Mouse (Mus musculus): ENCODE measurements at regions not wholly inside any gene's neighbourhood (a gene's known extent, or its start where the extent isn't known, plus 50 kb on each side); places are given as distances from the start of the nearest gene placed in this dataset.

- DNase-seq (ENCODE audit: low read depth) = no peak
Observed at GRCm38 (mm10) chr5:119487184-119487583, 183.3 kb upstream of the Tbx3 start.

- DNase-seq (ENCODE audit: low read depth) = no peak
Observed at GRCm38 (mm10) chr5:119497501-119497900, 173.0 kb upstream of the Tbx3 start.

GRCm38 (mm10) chr5:119498431-119498830 lies 172.0 kb upstream of the Tbx3 start:
- no peak for DNase-seq (ENCODE audit: low read depth)

GRCm38 (mm10) chr5:119507709-119508108 lies 162.8 kb upstream of the Tbx3 start:
- DNase-seq (ENCODE audit: low read depth) = no peak

GRCm38 (mm10) chr5:119518506-119519252 lies 151.8 kb upstream of the Tbx3 start:
- DNase-seq (ENCODE audit: low read depth) = no peak

GRCm38 (mm10) chr5:119524171-119524570 lies 146.3 kb upstream of the Tbx3 start:
- no peak for DNase-seq (ENCODE audit: low read depth)

GRCm38 (mm10) chr5:119525960-119526359 lies 144.5 kb upstream of the Tbx3 start:
- no peak for DNase-seq (ENCODE audit: low read depth)

GRCm38 (mm10) chr5:119530009-119530408 lies 140.5 kb upstream of the Tbx3 start:
- no peak for DNase-seq (ENCODE audit: low read depth)

GRCm38 (mm10) chr5:119534946-119535345 lies 135.5 kb upstream of the Tbx3 start:
- DNase-seq (ENCODE audit: low read depth) = no peak

- DNase-seq (ENCODE audit: low read depth) = no peak
Observed at GRCm38 (mm10) chr5:119542836-119543235, 127.6 kb upstream of the Tbx3 start.

GRCm38 (mm10) chr5:119543716-119544115 lies 126.8 kb upstream of the Tbx3 start:
- no peak for DNase-seq (ENCODE audit: low read depth)

GRCm38 (mm10) chr5:119544681-119545080 lies 125.8 kb upstream of the Tbx3 start:
- DNase-seq (ENCODE audit: low read depth) = no peak

GRCm38 (mm10) chr5:119547070-119547469 lies 123.4 kb upstream of the Tbx3 start:
- DNase-seq (ENCODE audit: low read depth) = no peak

GRCm38 (mm10) chr5:119550916-119551315 lies 119.6 kb upstream of the Tbx3 start:
- no peak for DNase-seq (ENCODE audit: low read depth)

GRCm38 (mm10) chr5:119553469-119553868 lies 117.0 kb upstream of the Tbx3 start:
- DNase-seq (ENCODE audit: low read depth) = no peak

GRCm38 (mm10) chr5:119557071-119557470 lies 113.4 kb upstream of the Tbx3 start:
- no peak for DNase-seq (ENCODE audit: low read depth)

GRCm38 (mm10) chr5:119559696-119560095 lies 110.8 kb upstream of the Tbx3 start:
- no peak for DNase-seq (ENCODE audit: low read depth)

- DNase-seq (ENCODE audit: low read depth) = no peak
Observed at GRCm38 (mm10) chr5:119560392-119560791, 110.1 kb upstream of the Tbx3 start.

- no peak for DNase-seq (ENCODE audit: low read depth)
Observed at GRCm38 (mm10) chr5:119561531-119561930, 108.9 kb upstream of the Tbx3 start.

- no peak for DNase-seq (ENCODE audit: low read depth)
Observed at GRCm38 (mm10) chr5:119563510-119564351, 106.7 kb upstream of the Tbx3 start.

- DNase-seq (ENCODE audit: low read depth) = no peak
Observed at GRCm38 (mm10) chr5:119567639-119568038, 102.8 kb upstream of the Tbx3 start.

- no peak for DNase-seq (ENCODE audit: low read depth)
Observed at GRCm38 (mm10) chr5:119570054-119570453, 100.4 kb upstream of the Tbx3 start.

GRCm38 (mm10) chr5:119571644-119572043 lies 98.8 kb upstream of the Tbx3 start:
- DNase-seq (ENCODE audit: low read depth) = no peak
